Mouse (Mus musculus) gastrocnemius, postnatal 25 days (tissue): ENCODE results near the gene Gm21627. TPM values are rescaled to one million over a fixed set of nuclear protein-coding genes. Genes with fewer than 3 reads are reported as not detected.
"Not testable (repeated sequence)": the region's sequence is repeated elsewhere in the genome, so short reads cannot be mapped to it uniquely, and the experiment has no call there.

Experiments
- DNase-seq: peaks from one replicate; pipeline ENCODE4 v3.0.0; 2022
- long read RNA-seq, 2 experiments: library from polyadenylated mRNA; stranded (forward); transcript quantifications; one replicate each; pipeline ENCODE4 v2.0.0; 2021
- total RNA-seq, 2 experiments: library from RNA; stranded (reverse); gene quantifications; 1 replicate in 1 of 2; 2 replicates in 1 of 2; pipeline ENCODE4 v1.2.3; 2021

The Gm21627 gene
- not detected for total RNA-seq
- long read RNA-seq, experiment 1: 0 reads
- long read RNA-seq, experiment 2: 0 reads

- DNase-seq: not testable (repeated sequence)
These were observed at the start of gene Gm21627 for GRCm38 (mm10) chrY:63228127-63228526. TSS of gene Gm21627 (plus strand) at chrY:63228427.
